Mouse (Mus musculus): ENCODE measurements around the gene Rbm41.

DNA sequence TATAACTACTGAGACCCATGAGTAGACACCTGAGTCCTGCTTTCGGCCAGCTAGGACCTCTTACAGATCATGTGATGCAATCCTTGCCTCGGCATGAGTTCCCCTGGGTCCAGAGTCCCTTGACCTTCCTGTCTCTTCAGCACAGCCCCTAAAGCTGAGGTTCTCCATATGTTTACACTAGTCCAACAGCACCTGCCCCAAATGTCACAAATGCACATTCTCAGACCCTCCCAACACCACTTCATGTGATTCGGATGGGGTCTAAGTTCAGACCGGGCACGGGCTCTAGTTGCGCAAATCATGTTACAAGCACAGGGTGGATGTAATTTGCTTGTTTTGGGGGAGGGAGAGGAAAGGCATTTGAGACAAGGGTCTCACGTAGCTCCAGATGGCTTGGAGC lies 121.3 kb downstream of the Rbm41 start:
- no peak for TF ChIP-seq CTCF (IDR thresholded peaks at IDR 0.05; ENCODE audit: low read depth)
- TF ChIP-seq EP300 (IDR thresholded peaks at IDR 0.05; ENCODE audit: low read depth), result no peak

All from liver, embryonic 14.5 days (tissue).